Mouse (Mus musculus) testis, adult 2 months (tissue): ENCODE measurements around the gene Mlf2.

Experiments
- CTCF ChIP-seq: fragments of 200-500 bp; IDR thresholded peaks from 2 replicates; pipeline ENCODE4 v1.5.1; 2012; ENCODE audit warnings: low read depth, mild to moderate bottlenecking, inconsistent platforms, low read length, moderate library complexity; ENCODE audit not compliant: control insufficient read depth, insufficient read depth, insufficient replicate concordance
- POLR2A ChIP-seq: fragments of 200-500 bp; IDR thresholded peaks from 2 replicates; pipeline ENCODE4 v1.6.1; 2012; ENCODE audit warnings: low read depth, mild to moderate bottlenecking, inconsistent platforms, low read length, moderate library complexity; ENCODE audit not compliant: control insufficient read depth

- TF ChIP-seq CTCF, result no peak
- TF ChIP-seq POLR2A, result no peak
Measured at GRCm38 (mm10) chr6:124884714-124885500, 46.3 kb upstream of the Mlf2 start.
